ENCODE assay signal across 24 mouse cellular contexts in the genomic region with DNA sequence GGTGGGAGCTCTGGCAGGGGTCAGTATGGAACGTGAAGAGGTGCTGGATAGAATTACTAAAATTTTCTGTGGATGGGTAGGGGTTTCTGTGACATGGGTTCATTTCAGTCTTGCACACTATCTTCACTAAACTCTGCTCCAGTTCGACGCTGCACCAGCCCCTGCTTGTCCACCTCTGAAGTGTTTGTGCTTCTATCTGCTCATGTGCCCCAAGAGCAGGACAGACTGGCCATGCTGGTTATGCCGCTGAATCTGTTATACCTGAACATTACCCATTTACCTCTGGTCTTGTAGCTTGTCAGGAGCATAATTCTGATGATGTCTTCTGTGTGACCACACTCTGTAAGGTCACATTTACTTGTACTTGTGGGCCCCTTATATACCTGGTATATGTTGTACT. TPM values are rescaled to one million over a fixed set of nuclear protein-coding genes. Genes with fewer than 3 reads are reported as not detected.
"Had no signal": no experiment of that assay in that cellular context is flagged by ENCODE, and none has a peak within 500 bp of the region (broad histone marks: within the 10 kb centered on the region; RNA-seq: fewer than 3 reads in every experiment).

No protein-coding gene starts in this region.

- DNase-seq: left cerebral cortex, postnatal 4 days; liver; liver, embryonic 13.5 days; liver, postnatal 0 days; lung, adult 18-20 months; lung, adult 2 months; lung, embryonic 14.5 days; lung, postnatal 10 days; lung, postnatal 14 days; lung, postnatal 36 days; lung, postnatal 4 days; midbrain, embryonic 14.5 days had no signal

RNA-seq across cellular contexts. Expression of gene Cyp4f40, which starts 12.1 kb away (rescaled TPM):
- total RNA-seq: left cerebral cortex, adult 2 months; left cerebral cortex, adult 8-10 months; left cerebral cortex, postnatal 10 days; left cerebral cortex, postnatal 14 days; left cerebral cortex, postnatal 25 days; left cerebral cortex, postnatal 36 days; left cerebral cortex, postnatal 4 days; liver, adult 2 months; megakaryocyte progenitor cell, adult 5-6 weeks; megakaryocyte, adult 5-6 weeks; megakaryocyte-erythroid progenitor cell, adult 5-6 weeks; midbrain, postnatal 0 days; monocyte, adult 5-6 weeks had no signal

RNA-seq across cellular contexts. Expression of gene Cyp4f37, which starts 25.5 kb away (rescaled TPM):
- total RNA-seq: left cerebral cortex, adult 2 months; left cerebral cortex, adult 8-10 months; left cerebral cortex, postnatal 10 days; left cerebral cortex, postnatal 14 days; left cerebral cortex, postnatal 25 days; left cerebral cortex, postnatal 36 days; left cerebral cortex, postnatal 4 days; liver, adult 2 months; megakaryocyte progenitor cell, adult 5-6 weeks; megakaryocyte-erythroid progenitor cell, adult 5-6 weeks; midbrain, postnatal 0 days had no signal

RNA-seq across cellular contexts. Expression of gene Cyp4f15, which starts 38.8 kb away (rescaled TPM):
- total RNA-seq: megakaryocyte progenitor cell, adult 5-6 weeks; megakaryocyte, adult 5-6 weeks; megakaryocyte-erythroid progenitor cell, adult 5-6 weeks; monocyte, adult 5-6 weeks had no signal
